ENCODE assay signal across 7 mouse cellular contexts in the genomic region with DNA sequence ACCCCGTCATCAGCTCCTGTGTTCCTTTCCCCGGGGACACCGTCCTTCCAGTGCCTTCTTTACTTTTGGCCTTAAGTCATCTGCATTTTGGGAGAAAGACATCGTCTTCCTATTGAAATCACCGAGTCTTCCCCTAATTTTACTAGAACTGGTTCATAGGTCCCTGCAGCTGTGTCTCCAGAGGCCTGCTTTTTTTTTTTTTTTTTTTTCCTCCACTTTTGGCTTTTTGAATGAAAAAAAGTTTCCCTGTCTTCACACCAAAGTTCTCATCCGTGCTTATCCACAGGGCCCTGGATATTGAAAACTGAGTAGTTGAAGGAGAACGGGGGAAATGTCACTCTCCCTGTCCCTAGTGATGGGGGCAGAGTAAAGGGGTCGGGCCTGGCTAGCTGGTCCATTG. TPM values are rescaled to one million over a fixed set of nuclear protein-coding genes. Genes with fewer than 3 reads are reported as not detected.
DNase-seq lines count a peak whose midpoint lies in the region; ATAC-seq and TF ChIP-seq lines count a peak whose summit lies in the region.

No protein-coding gene starts in this region.

- H3K4me1 ChIP-seq in kidney, embryonic 16.5 days (ENCODE audit: insufficient read depth, low read length), result peaks cover 31% of the 10 kb centered on the region
- H3K4me1 ChIP-seq in ES-Bruce4 (ENCODE audit: control insufficient read depth, insufficient read depth, low read length), result peaks cover 7% of the 10 kb centered on the region
- no peaks in the 10 kb centered on the region for H3K4me1 ChIP-seq in bone marrow, adult 2 months (ENCODE audit: control insufficient read depth, insufficient read depth, low read length)
- peaks cover 51% of the 10 kb centered on the region for H3K4me1 ChIP-seq in limb, embryonic 15.5 days

- peak overlapping the region; percentile 29; the same call in 1 of the 2 replicates for H3K9ac ChIP-seq in kidney, embryonic 16.5 days (replicated peaks; ENCODE audit: low read length)
- H3K9ac ChIP-seq in ES-Bruce4 (ENCODE audit: low read depth, poor library complexity, severe bottlenecking), result peak overlapping the region; percentile 58; the same call in 1 of the 2 replicates
- no peak overlapping the region for H3K9ac ChIP-seq in limb, embryonic 15.5 days

- peaks cover 23% of the 10 kb centered on the region for H3K27me3 ChIP-seq in kidney, embryonic 16.5 days (ENCODE audit: insufficient read depth, low read length)
- H3K27me3 ChIP-seq in ES-Bruce4 (ENCODE audit: control insufficient read depth, insufficient read depth, low read length, poor library complexity, severe bottlenecking), result no peaks in the 10 kb centered on the region
- peaks cover 18% of the 10 kb centered on the region for H3K27me3 ChIP-seq in limb, embryonic 15.5 days

- ATAC-seq in kidney, embryonic 16.5 days (ENCODE audit: low FRiP score, low TSS enrichment), result no peak
- no peak for ATAC-seq in limb, embryonic 15.5 days (ENCODE audit: insufficient number of reproducible peaks, low FRiP score, low TSS enrichment, low read depth)

- H3K9me3 ChIP-seq in kidney, embryonic 16.5 days (ENCODE audit: low read length), result no peaks in the 10 kb centered on the region
- no peaks in the 10 kb centered on the region for H3K9me3 ChIP-seq in ES-Bruce4 (replicated peaks; ENCODE audit: control insufficient read depth, insufficient read depth, low read length, poor library complexity, severe bottlenecking)
- no peaks in the 10 kb centered on the region for H3K9me3 ChIP-seq in limb, embryonic 15.5 days

- TF ChIP-seq CTCF in ES-Bruce4 (IDR thresholded peaks at IDR 0.05; ENCODE audit: low read depth, low read length), result no peak
- TF ChIP-seq CTCF in bone marrow, adult 2 months (IDR thresholded peaks at IDR 0.05; ENCODE audit: control insufficient read depth, insufficient read depth, low read length), result no peak

- peak overlapping the region; percentile 52 for H3K4me2 ChIP-seq in kidney, embryonic 16.5 days (replicated peaks; ENCODE audit: low read depth, low read length)
- H3K4me2 ChIP-seq in limb, embryonic 15.5 days, result peak overlapping the region; percentile 44; the same call in 1 of the 2 replicates

- 0 out of 2 replicates have a peak overlapping the region, but pooled peaks have one; percentile 37 for H3K27ac ChIP-seq in kidney, embryonic 16.5 days (ENCODE audit: low read length)
- H3K27ac ChIP-seq in ES-Bruce4 (ENCODE audit: insufficient read depth, low read length), result no peak overlapping the region
- no peak overlapping the region for H3K27ac ChIP-seq in bone marrow, adult 2 months (ENCODE audit: control insufficient read depth, insufficient read depth, low read depth, low read length, poor library complexity)
- peak overlapping the region; percentile 85 for H3K27ac ChIP-seq in limb, embryonic 15.5 days

- peaks cover 4% of the 10 kb centered on the region; the same call in 1 of the 2 replicates for H3K36me3 ChIP-seq in kidney, embryonic 16.5 days (ENCODE audit: insufficient read depth, low read length)
- H3K36me3 ChIP-seq in ES-Bruce4 (ENCODE audit: control insufficient read depth, insufficient read depth, low read length, poor library complexity, severe bottlenecking), result no peaks in the 10 kb centered on the region
- peaks cover 9% of the 10 kb centered on the region for H3K36me3 ChIP-seq in limb, embryonic 15.5 days

- TF ChIP-seq POLR2A in ES-Bruce4 (IDR thresholded peaks at IDR 0.05; ENCODE audit: insufficient read depth, low read length), result no peak
- TF ChIP-seq POLR2A in bone marrow, adult 2 months (IDR thresholded peaks at IDR 0.05; ENCODE audit: borderline replicate concordance, control insufficient read depth, low read depth, low read length), result no peak

- no peak for TF ChIP-seq EP300 in ES-Bruce4 (IDR thresholded peaks at IDR 0.05; ENCODE audit: insufficient read depth, low read depth, low read length)

- no peak for DNase-seq in kidney, postnatal 14 days
- no peak for DNase-seq in right cerebral cortex, postnatal 4 days
- no peak for DNase-seq in cerebellum, adult 11-12 months

- peak overlapping the region; percentile 19; the same call in 1 of the 2 replicates for H3K4me3 ChIP-seq in kidney, embryonic 16.5 days (ENCODE audit: low read length)
- H3K4me3 ChIP-seq in ES-Bruce4 (ENCODE audit: low read depth, low read length), result no peak overlapping the region
- peak overlapping the region; percentile 67 for H3K4me3 ChIP-seq in bone marrow, adult 2 months (replicated peaks; ENCODE audit: control insufficient read depth, low read depth, low read length)
- peak overlapping the region; percentile 24; the same call in 1 of the 2 replicates for H3K4me3 ChIP-seq in limb, embryonic 15.5 days

- 46% methylated on average over 8 of the region's 8 CpGs for WGBS in kidney, embryonic 16.5 days
- WGBS in bone marrow, adult 2 months, result 31% methylated on average over 8 of the region's 8 CpGs
- WGBS in limb, embryonic 15.5 days, result 52% methylated on average over 8 of the region's 8 CpGs

RNA-seq across cellular contexts. Expression of a gene that starts 16.0 kb away (rescaled TPM):
- polyA plus RNA-seq in kidney, embryonic 16.5 days (2015; fragmentation: Nextera tagmentation; extraction: Ambion mirVana), result 61.5 and 66.6 TPM in 2 replicates
- polyA plus RNA-seq in ES-Bruce4 (2011; ENCODE audit: insufficient read depth, insufficient read length, low read depth, missing spikeins), result 67.9 and 107 TPM in 2 replicates
- polyA plus RNA-seq in bone marrow, adult 2 months (2011; ENCODE audit: insufficient read depth, insufficient read length, low replicate concordance, missing spikeins), result 16.2 and 38.2 TPM in 2 replicates
- 52.4 and 53.0 TPM in 2 replicates for polyA plus RNA-seq in limb, embryonic 15.5 days (2015; fragmentation: Nextera tagmentation; extraction: Ambion mirVana)

Comparison
In these comparisons a context has a peak if more than half of its experiments do, and no peak if none do; other contexts are left out.
1. H3K27ac ChIP-seq: peak in kidney, embryonic 16.5 days (single experiment) and limb, embryonic 15.5 days (single experiment); none in ES-Bruce4 (single experiment) and bone marrow, adult 2 months (single experiment).